Mouse (Mus musculus) megakaryocyte, embryonic 14.5 days (primary cell): Measurements from ENCODE around the gene Car7.

Source experiments
- FLI1 ChIP-seq: IDR thresholded peaks from 2 replicates; pipeline ENCODE4 v1.6.1; 2012; ENCODE audit warnings: low read length, inconsistent platforms, mixed read lengths
- GATA1 ChIP-seq: IDR thresholded peaks from 3 replicates; pipeline ENCODE4 v1.6.1; 2012; ENCODE audit warnings: mixed read lengths, low read length, inconsistent platforms, borderline replicate concordance

DNA sequence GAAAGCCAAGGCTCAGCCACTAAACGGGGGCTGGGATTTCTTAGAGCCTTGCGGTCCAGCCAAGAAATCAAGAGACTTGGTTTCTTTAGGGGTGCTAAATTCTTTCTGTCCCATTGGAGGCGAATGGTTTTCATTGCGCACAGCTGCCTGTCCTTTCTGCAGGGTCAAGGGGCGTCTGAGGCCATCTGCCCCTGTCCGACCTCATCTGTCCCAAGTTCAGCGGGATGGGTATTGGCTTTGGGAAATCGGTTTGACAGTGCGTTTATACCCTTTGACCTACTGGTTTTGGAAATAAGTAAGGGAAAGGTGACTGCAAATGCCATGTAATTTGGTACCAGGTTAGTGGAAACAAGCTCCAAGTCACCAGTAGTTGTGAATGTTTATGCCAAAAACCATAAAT, 57.4 kb downstream of the Car7 start:
- TF ChIP-seq FLI1, result no peak
- no peak for TF ChIP-seq GATA1
